Comparison of ENCODE assay signal across 1 mouse cellular context in genomic region chr2:153527580-153528531, GRCm38 (mm10).
TF ChIP-seq lines count a peak whose summit lies in the region.

No protein-coding gene starts in this region.

TF ChIP-seq in CH12.LX, 34 proteins besides CTCF, POLR2A, EP300 and RAD21 (continued from another document):
- TF ChIP-seq NRF1 (IDR thresholded peaks at IDR 0.05; ENCODE audit: low read depth, low read length) = no peak
- TF ChIP-seq ZKSCAN1 (IDR thresholded peaks at IDR 0.05; ENCODE audit: borderline replicate concordance, low read depth, low read length) = no peak
- TF ChIP-seq JUND (conservative IDR thresholded peaks at IDR 0.05; ENCODE audit: low read depth, low read length) = no peak
- TF ChIP-seq USF2 (conservative IDR thresholded peaks at IDR 0.05; ENCODE audit: low read depth, low read length) = no peak
- TF ChIP-seq HCFC1 (IDR thresholded peaks at IDR 0.05; ENCODE audit: low read depth, low read length) = no peak
- no peak for TF ChIP-seq ZC3H11A (IDR thresholded peaks at IDR 0.05; ENCODE audit: low read depth, low read length)
- TF ChIP-seq ZNF384 (IDR thresholded peaks at IDR 0.05; ENCODE audit: low read depth, low read length) = no peak
- peak; percentile 22; the same call in 1 of the 2 replicates for TF ChIP-seq NELFE (IDR thresholded peaks at IDR 0.05; ENCODE audit: low read depth, low read length)
- no peak; the same call in 1 of the 2 replicates for TF ChIP-seq CHD2 (IDR thresholded peaks at IDR 0.05; ENCODE audit: low read length)
- TF ChIP-seq MAX (IDR thresholded peaks at IDR 0.05; ENCODE audit: low read length) = no peak
- no peak for TF ChIP-seq MEF2A (IDR thresholded peaks at IDR 0.05; ENCODE audit: borderline replicate concordance, low read depth, low read length)
- 0 out of 2 replicates have a peak, but pooled peaks have one; percentile 38 for TF ChIP-seq ZMIZ1 (IDR thresholded peaks at IDR 0.05; ENCODE audit: low read depth, low read length)
- no peak for TF ChIP-seq KAT2A (IDR thresholded peaks at IDR 0.05; ENCODE audit: insufficient replicate concordance, low read length)
- TF ChIP-seq E2F4 (IDR thresholded peaks at IDR 0.05; ENCODE audit: insufficient replicate concordance, low read depth, low read length) = no peak
- no peak for TF ChIP-seq USF1 (IDR thresholded peaks at IDR 0.05; ENCODE audit: low read depth, low read length)
- TF ChIP-seq TBP (conservative IDR thresholded peaks at IDR 0.05; ENCODE audit: low read depth, low read length) = no peak
- no peak for TF ChIP-seq JUN (IDR thresholded peaks at IDR 0.05; ENCODE audit: insufficient read depth, low read depth, low read length)
- no peak for TF ChIP-seq TCF12 (IDR thresholded peaks at IDR 0.05; ENCODE audit: low read depth, low read length)
- no peak for TF ChIP-seq CHD1 (IDR thresholded peaks at IDR 0.05; ENCODE audit: low read depth, low read length)
- no peak for TF ChIP-seq ELF1 (IDR thresholded peaks at IDR 0.05; ENCODE audit: low read depth, low read length)
- 0 out of 2 replicates have a peak, but pooled peaks have one; percentile 24 for TF ChIP-seq IRF4 (IDR thresholded peaks at IDR 0.05; ENCODE audit: low read depth, low read length)
- TF ChIP-seq SIN3A (IDR thresholded peaks at IDR 0.05; ENCODE audit: low read length) = no peak
- TF ChIP-seq MAZ (IDR thresholded peaks at IDR 0.05; ENCODE audit: low read depth, low read length) = peak; percentile 31; the same call in 1 of the 2 replicates
- 0 out of 2 replicates have a peak, but pooled peaks have one; percentile 83 for TF ChIP-seq UBTF (IDR thresholded peaks at IDR 0.05; ENCODE audit: low read depth, low read length)
